Mouse (Mus musculus): ENCODE data around the gene Nlrc5. TPM values are rescaled to one million over a fixed set of nuclear protein-coding genes. Genes with fewer than 3 reads are reported as not detected.
"Not testable (repeated sequence)": the region's sequence is repeated elsewhere in the genome, so short reads cannot be mapped to it uniquely, and the experiment has no call there.

Gene Nlrc5
- total RNA-seq (2021) = under 1 TPM; 0.72 to 0.76 TPM

- DNase-seq = peak; percentile 73
These were observed at the start of gene Nlrc5 for GRCm38 (mm10) chr8:94433981-94434466. Gene Nlrc5, plus strand, starts transcription at chr8:94434356.

- no peak for DNase-seq
These were observed 48.5 kb upstream of the Nlrc5 start for GRCm38 (mm10) chr8:94385506-94386213.

- DNase-seq = peak; percentile 98
These were observed 47.7 kb upstream of the Nlrc5 start, which contains the start of gene Herpud1 for GRCm38 (mm10) chr8:94386214-94387026. Gene Herpud1, plus strand, starts transcription at chr8:94386438.

- peak; percentile 80 for DNase-seq
These were observed 47.0 kb upstream of the Nlrc5 start for GRCm38 (mm10) chr8:94387027-94387684.

GRCm38 (mm10) chr8:94387785-94388184, 46.4 kb upstream of the Nlrc5 start:
- DNase-seq = no peak

GRCm38 (mm10) chr8:94389531-94389930, 44.6 kb upstream of the Nlrc5 start:
- no peak for DNase-seq

- no peak for DNase-seq
These were observed 43.7 kb upstream of the Nlrc5 start for GRCm38 (mm10) chr8:94390429-94390828.

- DNase-seq = no peak
These were observed 43.2 kb upstream of the Nlrc5 start for GRCm38 (mm10) chr8:94390910-94391309.

GRCm38 (mm10) chr8:94392147-94392546, 42.0 kb upstream of the Nlrc5 start:
- peak; percentile 73 for DNase-seq

- peak; percentile 10 for DNase-seq
These were observed 41.5 kb upstream of the Nlrc5 start for GRCm38 (mm10) chr8:94392648-94393047.

- no peak for DNase-seq
These were observed 38.2 kb upstream of the Nlrc5 start for GRCm38 (mm10) chr8:94395851-94396540.

- peak; percentile 74 for DNase-seq
These were observed 37.0 kb upstream of the Nlrc5 start for GRCm38 (mm10) chr8:94396964-94397657.

GRCm38 (mm10) chr8:94398587-94398986, 35.6 kb upstream of the Nlrc5 start:
- DNase-seq = no peak

GRCm38 (mm10) chr8:94399361-94399953, 34.7 kb upstream of the Nlrc5 start:
- DNase-seq = no peak

- DNase-seq = not testable (repeated sequence)
These were observed 34.2 kb upstream of the Nlrc5 start for GRCm38 (mm10) chr8:94399957-94400356.

- DNase-seq = no peak
These were observed 25.6 kb upstream of the Nlrc5 start for GRCm38 (mm10) chr8:94408443-94409080.

GRCm38 (mm10) chr8:94409523-94409922, 24.6 kb upstream of the Nlrc5 start:
- no peak for DNase-seq

- no peak for DNase-seq
These were observed 21.6 kb upstream of the Nlrc5 start for GRCm38 (mm10) chr8:94412518-94412917.

GRCm38 (mm10) chr8:94413509-94413908, 20.6 kb upstream of the Nlrc5 start:
- DNase-seq = no peak

- DNase-seq = no peak
These were observed 18.9 kb upstream of the Nlrc5 start for GRCm38 (mm10) chr8:94415218-94415617.

GRCm38 (mm10) chr8:94418017-94418416, 16.1 kb upstream of the Nlrc5 start:
- DNase-seq = no peak

Data from heart, postnatal 4 days (tissue).